Mouse (Mus musculus) adrenal gland, postnatal 25 days (tissue): Measurements from ENCODE around the gene Eif2b2. TPM values are rescaled to one million over a fixed set of nuclear protein-coding genes. Genes with fewer than 3 reads are reported as not detected.

Experiments
- DNase-seq: peaks from one replicate; pipeline ENCODE4 v3.0.0; 2021; ENCODE audit warnings: mixed read lengths
- microRNA-seq, 2 experiments: library from miRNA; unstranded; fragments of <30 nt; microRNA quantifications; one replicate each; pipeline ENCODE4 v1.2.0; 2021
- total RNA-seq: library from RNA; stranded (reverse); gene quantifications from 2 replicates; pipeline ENCODE4 v1.2.3, GENCODE M21; 2021

The Eif2b2 gene
- total RNA-seq, 1 experiment from 2014 or later = 83.9 TPM

DNA sequence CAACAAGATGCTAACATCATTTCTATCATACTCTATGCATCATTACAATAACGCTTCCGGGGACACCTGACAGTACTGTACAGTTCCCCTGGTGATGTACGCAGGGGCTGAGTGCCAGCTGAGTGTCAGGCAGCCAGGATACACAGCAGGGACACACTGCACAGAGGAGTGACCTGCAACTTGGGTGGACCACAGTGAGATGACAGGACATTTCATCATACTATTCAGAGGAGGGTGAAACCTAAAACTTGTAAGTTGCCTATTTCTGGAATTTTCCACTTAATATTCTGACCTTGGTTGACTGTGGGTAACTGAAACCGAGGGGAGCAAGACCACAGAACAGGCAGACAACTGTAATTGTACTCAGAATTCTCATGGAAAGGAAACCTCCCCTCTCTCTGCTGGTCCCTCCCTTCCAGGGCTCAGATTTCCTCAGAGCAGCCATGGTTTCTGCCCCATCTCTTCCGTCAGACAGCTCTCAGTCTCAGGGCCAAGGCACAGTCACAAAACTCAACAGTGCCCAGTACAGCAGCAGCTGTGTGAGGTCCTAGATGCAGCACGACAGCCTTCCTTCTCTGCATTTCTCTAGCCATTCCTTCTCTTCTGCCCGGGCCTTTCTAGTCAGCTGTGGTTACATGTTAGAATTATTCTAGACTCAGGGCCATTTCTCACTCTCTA lies 36.9 kb downstream of the Eif2b2 start:
- DNase-seq = no peak

DNA sequence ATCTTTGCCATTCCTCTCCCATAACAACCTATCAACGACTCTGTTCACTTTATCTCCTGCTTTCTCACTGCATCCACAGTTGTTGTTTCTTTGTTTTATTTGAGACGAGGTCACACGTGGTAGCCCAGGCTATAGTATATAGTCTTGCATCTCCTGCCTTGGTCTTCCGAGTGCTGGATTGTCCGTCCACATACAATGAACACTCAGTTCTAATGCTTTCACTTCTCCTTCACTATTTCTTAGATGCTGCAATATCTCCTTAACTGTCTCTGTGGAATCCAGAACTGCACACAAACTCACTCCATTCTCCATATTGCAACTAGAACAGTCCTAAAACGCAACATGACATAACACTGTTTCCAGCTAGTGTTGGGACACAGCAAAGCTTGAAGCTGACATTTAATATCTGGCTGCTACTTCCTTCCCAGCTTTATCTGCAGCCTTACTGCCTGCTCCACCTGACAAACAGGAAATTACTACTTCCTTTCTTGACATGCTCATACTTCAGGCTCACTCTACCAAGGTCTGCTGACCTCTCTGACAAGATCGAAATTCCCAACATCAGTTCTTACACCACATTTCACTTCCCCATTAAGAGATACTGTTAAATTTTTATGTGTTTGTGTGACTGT lies 37.8 kb downstream of the Eif2b2 start:
- DNase-seq = no peak

DNA sequence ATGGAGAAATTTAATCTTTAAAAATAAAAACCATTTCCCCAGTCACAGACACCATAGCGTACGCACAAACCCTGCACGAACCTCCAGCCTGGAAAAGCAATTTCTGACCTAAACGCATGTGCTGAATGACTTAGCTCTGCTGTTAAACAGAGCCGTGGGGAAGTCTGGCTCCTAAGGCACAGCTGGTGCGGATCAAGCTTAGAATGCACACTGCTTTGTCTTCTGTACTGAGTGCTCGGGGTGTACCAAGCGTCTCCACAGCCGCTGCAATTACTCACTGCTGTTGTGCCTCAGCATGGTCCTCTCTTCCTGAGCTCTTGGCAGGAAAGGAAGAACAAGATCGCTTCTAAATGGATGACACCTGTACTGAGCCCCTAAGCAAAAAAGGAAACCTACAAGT lies 43.2 kb downstream of the Eif2b2 start:
- DNase-seq = no peak

DNA sequence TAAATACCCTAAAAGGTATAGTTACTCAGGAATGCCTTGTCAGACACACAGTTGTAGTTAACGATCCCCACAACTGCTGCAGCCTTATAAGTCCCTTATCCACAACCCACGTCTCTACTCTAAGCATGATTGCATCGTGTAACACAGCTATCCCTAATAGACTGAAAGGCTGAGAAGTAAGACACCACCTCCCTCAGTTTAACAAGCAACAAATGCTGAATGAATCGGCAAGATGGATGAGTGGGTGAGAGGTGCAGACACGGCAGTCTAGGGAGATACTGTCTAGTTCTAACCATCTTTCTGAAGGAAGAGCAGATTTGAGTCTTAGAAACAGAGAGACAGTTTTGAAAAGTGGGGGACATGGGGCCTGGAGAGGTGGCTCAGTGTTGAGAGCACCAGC lies 43.9 kb downstream of the Eif2b2 start:
- no peak for DNase-seq

DNA sequence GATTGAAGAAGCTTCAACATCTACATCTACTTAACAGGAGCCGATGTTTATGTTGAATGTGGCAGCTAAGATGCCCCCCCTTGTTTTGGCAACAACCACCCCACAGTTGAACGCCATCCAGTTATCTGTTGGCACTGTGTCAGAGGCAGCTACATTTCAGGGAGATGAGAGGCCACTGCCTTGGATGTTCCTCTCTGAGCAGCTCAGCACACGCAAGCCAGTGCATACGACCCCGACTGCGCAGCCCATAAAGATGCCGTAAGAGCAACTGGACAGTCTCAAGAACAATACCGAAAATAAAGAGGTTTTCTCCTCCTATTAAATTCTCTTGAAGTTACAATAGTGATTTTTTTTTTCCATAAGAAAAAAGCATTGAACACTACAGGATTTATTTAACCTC lies 45.2 kb downstream of the Eif2b2 start:
- DNase-seq = no peak

DNA sequence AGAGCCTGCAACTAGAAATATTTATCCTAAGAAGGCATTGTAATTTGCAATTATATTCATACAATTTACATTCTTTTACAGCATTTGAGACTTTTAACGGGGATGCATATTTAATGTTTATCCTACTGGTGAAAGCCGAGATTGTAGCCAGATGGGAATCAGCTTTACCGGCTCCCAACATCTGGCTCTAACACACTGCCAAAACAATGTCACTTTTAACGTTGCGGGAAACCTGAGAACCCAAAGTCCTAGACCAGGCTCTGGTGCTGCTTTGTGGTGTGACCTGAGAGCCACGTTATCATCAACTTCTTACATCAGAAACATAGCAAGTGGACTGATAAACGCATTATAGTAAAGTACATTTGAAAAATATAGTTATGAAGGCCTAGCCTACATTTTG lies 45.7 kb downstream of the Eif2b2 start:
- DNase-seq = no peak

DNA sequence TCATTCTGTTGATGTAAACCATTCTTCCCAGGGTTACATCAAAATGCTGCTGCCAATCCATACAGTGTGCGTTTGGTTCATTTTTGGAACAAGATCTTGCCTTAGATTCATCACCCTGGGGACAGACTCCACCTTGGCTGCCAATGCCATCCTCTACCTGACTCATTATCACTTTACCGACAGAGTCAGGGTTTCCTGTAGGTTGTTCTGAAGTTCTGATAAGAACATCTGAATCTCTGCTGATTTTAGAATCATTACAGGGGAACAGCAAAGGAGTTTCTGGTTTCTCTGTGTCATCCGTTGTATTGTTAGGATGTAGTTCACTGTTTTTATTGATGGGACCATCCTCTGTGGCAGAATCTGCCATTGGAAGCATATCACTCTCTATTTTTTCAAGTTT lies 47.0 kb downstream of the Eif2b2 start:
- no peak for DNase-seq

DNA sequence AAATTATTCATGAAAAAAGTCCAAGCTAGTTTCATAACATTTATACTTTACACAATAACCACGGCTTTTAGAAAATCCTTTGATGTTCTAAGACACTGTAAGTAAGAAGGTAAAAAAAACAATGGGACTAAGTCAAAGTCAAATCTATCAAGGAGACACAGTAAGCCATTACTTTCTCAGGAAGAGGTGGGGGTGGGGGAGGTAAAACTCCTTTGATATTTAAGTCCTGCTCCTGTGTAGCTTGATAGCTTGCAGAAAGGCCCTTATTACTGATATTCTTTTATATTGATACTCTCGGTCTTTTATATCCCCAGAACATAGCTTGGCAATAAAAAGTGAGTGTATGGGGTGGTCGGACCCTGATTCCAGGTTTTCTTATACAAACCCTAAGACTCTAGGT lies 50.5 kb downstream of the Eif2b2 start:
- no peak for DNase-seq

DNA sequence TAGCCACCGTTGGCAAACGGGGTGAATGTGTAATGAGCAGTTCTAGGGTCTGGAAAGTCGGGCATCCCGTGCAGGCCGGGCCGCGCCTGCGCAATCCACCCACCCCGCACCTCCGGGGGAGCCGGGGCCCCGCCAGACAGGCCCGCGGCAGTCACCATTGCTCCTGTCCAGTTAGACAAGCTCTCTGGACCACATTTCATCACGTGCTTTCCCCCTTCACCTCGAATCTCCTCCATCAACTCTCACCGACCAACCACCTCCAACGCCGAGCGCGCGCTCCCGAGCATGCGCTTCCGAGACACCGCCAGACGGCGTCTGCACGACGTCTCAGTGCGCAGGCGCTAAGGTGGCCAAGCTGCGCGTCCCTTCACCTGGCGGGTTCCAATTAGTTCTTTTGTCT lies 51.0 kb downstream of the Eif2b2 start, which contains the start of gene Mlh3:
TSS of gene Mlh3 (minus strand) at position 281 of the 400 bp plus-strand sequence.
- peak; percentile 84 for DNase-seq

DNA sequence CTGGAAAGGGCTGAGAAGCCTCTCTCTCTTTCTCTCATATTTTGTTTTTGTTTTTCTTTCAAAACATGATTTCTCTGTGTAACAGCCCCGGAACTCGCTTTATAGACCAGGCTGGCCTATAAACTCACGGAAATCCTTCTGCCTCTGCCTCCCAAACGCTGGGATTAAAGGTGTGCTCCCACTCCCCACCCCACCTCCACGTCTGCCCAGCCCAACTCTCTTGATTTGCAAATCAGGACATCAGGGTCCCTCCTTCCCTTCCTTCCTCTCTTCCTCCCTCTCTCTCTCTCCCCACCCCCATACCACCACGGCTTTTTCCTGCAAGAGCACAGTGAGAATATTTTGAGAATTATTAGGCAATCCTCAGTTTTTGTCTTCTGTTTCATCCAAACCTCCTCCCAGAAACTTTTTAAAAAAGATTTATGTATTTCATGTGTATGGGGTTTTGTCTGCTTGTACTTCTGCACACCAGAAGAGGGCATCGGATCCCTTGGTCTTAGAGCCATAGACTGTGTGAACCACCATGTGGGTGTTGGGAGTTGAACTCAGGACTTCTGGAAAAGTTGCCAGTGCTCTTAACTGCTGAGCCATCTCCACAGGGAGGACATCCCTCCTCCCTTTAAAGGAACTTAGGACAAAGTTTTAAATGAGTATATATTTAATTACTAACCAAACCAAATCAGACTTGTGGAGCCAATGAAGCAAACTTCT lies 52.0 kb downstream of the Eif2b2 start:
- no peak for DNase-seq

DNA sequence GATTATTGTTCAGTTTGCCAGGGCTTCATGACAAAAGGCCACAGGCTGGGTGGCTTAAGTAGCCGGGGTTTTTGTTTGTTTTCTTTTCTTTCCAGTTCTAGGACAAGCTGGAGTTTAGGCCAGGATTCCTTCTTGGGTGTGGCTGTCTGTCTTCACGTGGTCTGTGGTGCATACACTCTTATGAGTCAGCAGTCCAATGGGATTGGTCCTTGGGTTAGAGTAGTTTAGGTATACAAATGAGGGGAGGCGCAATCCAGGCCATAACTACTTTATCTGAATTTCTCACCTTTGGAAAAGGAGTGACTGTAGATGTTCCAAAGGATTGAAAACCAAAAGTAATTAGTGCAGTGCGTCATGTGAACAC lies 52.5 kb downstream of the Eif2b2 start:
- no peak for DNase-seq

DNA sequence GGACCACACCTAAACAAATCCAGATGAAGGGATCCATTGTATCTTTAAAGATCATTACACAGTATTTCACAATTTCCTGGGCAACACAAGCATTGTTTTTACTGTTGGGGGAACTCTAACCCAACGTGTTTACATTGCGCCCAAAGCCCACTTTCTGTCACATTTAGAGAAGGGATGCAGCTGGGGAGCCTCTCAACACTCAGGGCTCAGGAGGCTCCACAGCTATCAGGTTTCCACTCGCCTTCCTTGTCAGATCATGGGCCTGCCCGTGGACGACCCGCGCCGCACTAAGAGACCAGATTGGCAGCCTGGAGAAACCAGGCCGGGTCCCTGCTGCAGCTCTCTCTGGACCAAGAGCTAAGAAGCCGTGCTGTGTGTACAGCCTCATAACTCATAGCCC lies 54.2 kb downstream of the Eif2b2 start:
- DNase-seq = no peak

Small RNA genes within 50 kb of the gene (microRNA-seq; reads per million reads assigned to microRNA genes)
- gene Mir6938 = 0 to 0.71 reads per million in 2 experiments

Other genes with a start within 250 kb of the Eif2b2 start
- 94.7 and 95.8 TPM in 2 replicates for gene Fcf1, start 248.6 kb upstream of the Eif2b2 start, total RNA-seq
- 30.9 and 37.3 TPM in 2 replicates for gene Arel1, start 248.6 kb upstream of the Eif2b2 start, total RNA-seq
- gene Ylpm1, start 223.2 kb upstream of the Eif2b2 start, total RNA-seq = 63.0 and 66.6 TPM in 2 replicates
- 3.1 and 6.2 TPM in 2 replicates for gene Prox2, start 108.7 kb upstream of the Eif2b2 start, total RNA-seq
- gene Dlst, start 108.6 kb upstream of the Eif2b2 start, total RNA-seq = 288 and 302 TPM in 2 replicates
- gene Rps6kl1, start 68.2 kb upstream of the Eif2b2 start, total RNA-seq = 1.0 and 1.1 TPM in 2 replicates
- gene Pgf, start 41.7 kb upstream of the Eif2b2 start, total RNA-seq = 1.4 and 1.8 TPM in 2 replicates
- 9.9 and 14.3 TPM in 2 replicates for gene Mlh3, start 51.1 kb downstream of the Eif2b2 start, total RNA-seq
- 30.2 and 42.2 TPM in 2 replicates for gene Acyp1, start 69.0 kb downstream of the Eif2b2 start, total RNA-seq
- gene Zc2hc1c, start 69.1 kb downstream of the Eif2b2 start, total RNA-seq = 1.8 and 1.9 TPM in 2 replicates
- gene Nek9, start 119.9 kb downstream of the Eif2b2 start, total RNA-seq = 75.7 and 94.0 TPM in 2 replicates
- gene Tmed10, start 155.4 kb downstream of the Eif2b2 start, total RNA-seq = 287 and 302 TPM in 2 replicates